Mouse (Mus musculus) forebrain, embryonic 11.5 days (tissue): ENCODE results near the gene Dhx15. TPM values are rescaled to one million over a fixed set of nuclear protein-coding genes. Genes with fewer than 3 reads are reported as not detected.

Experiments used
- ATAC-seq: fragments of 200-750 bp; cut with Nextera tagmentation; replicated peaks from 2 replicates; pipeline ENCODE4 v1.8.0; 2017; ENCODE audit warnings: moderate TSS enrichment; ENCODE audit not compliant: low FRiP score
- DNase-seq: peaks from one replicate; pipeline ENCODE4 v3.0.0-alpha.2; 2017; ENCODE audit warnings: low spot score
- H3K27ac ChIP-seq: fragments of 300-500 bp; sonication (generic); 2 replicates; pipeline ENCODE4 v1.5.1; 2014; ENCODE audit warnings: low read depth, low read length
- H3K27me3 ChIP-seq: fragments of 300-500 bp; sonication (generic); 2 replicates; pipeline ENCODE4 v1.6.1; 2014; ENCODE audit warnings: mild to moderate bottlenecking, low read length, mixed read lengths; ENCODE audit not compliant: control insufficient read depth, insufficient read depth
- H3K36me3 ChIP-seq: fragments of 300-500 bp; sonication (generic); 2 replicates; pipeline ENCODE4 v1.6.1; 2014; ENCODE audit warnings: mild to moderate bottlenecking, low read length, moderate library complexity, mixed read lengths; ENCODE audit not compliant: control insufficient read depth, insufficient read depth
- H3K4me1 ChIP-seq: fragments of 300-500 bp; sonication (generic); replicated peaks from 2 replicates; pipeline ENCODE4 v1.6.1; 2014; ENCODE audit warnings: low read length, mixed read lengths; ENCODE audit not compliant: control insufficient read depth, insufficient read depth
- H3K4me2 ChIP-seq: fragments of 300-500 bp; sonication (generic); 2 replicates; pipeline ENCODE4 v1.6.1; 2014; ENCODE audit warnings: low read depth, mild to moderate bottlenecking, low read length, moderate library complexity, mixed read lengths; ENCODE audit not compliant: severe bottlenecking
- H3K4me3 ChIP-seq: fragments of 300-500 bp; sonication (generic); 2 replicates; pipeline ENCODE4 v1.5.1; 2014; ENCODE audit warnings: low read depth, low read length
- H3K9ac ChIP-seq: fragments of 300-500 bp; sonication (generic); 2 replicates; pipeline ENCODE4 v1.6.1; 2014; ENCODE audit warnings: low read length
- H3K9me3 ChIP-seq: fragments of 300-500 bp; sonication (generic); 2 replicates; pipeline ENCODE4 v1.6.1; 2016; ENCODE audit warnings: low read length, mixed read lengths; ENCODE audit not compliant: control insufficient read depth
- WGBS: fragments of 180-500 bp; shearing (Covaris S2); extraction: QIAGEN DNeasy Blood & Tissue Kit; methylation state at CpG from one replicate; pipeline ENCODE4 v1.1.7; 2014; 5-methylcytosine and 5-hydroxymethylcytosine counted together
- microRNA-seq: library from miRNA; unstranded; fragments of <30 nt; microRNA quantifications from one replicate; pipeline ENCODE4, GENCODE M21; 2016; ENCODE audit not compliant: insufficient number of aligned reads
- polyA plus RNA-seq: library from polyadenylated mRNA; unstranded; fragments of >200 nt; fragmentation: Nextera tagmentation; extraction: Ambion mirVana; gene quantifications from 2 replicates; pipeline ENCODE4 v1.2.1, GENCODE M21; 2014

The Dhx15 gene
- polyA plus RNA-seq, 1 experiment from 2014 or later: 106 TPM

- Histone ChIP-seq H3K4me3 (no peak overlapping the region; the same call in 1 of the 2 replicates), H3K27ac (no peak overlapping the region), H3K36me3 (no peaks in the 10 kb centered on the region), H3K27me3 (peaks cover 29% of the 10 kb centered on the region), H3K4me1 (peaks cover 10% of the 10 kb centered on the region; the same call in 1 of the 2 replicates), H3K9me3 (no peaks in the 10 kb centered on the region), H3K4me2 (peak overlapping the region; percentile 21; the same call in 1 of the 2 replicates), H3K9ac (no peak overlapping the region)
- 4% methylated on average over 16 of the region's 16 CpGs for WGBS
- DNase-seq: peak; percentile 55
- no peak for ATAC-seq
Observed at GRCm38 (mm10) chr5:52112191-52112760, 78.0 kb downstream of the Dhx15 start.

GRCm38 (mm10) chr5:52110808-52111663 is 79.3 kb downstream of the Dhx15 start:
- Histone ChIP-seq H3K4me3 (no peak overlapping the region), H3K36me3 (no peaks in the 10 kb centered on the region), H3K4me1 (peaks cover 10% of the 10 kb centered on the region; the same call in 1 of the 2 replicates), H3K4me2 (no peak overlapping the region), H3K27me3 (peaks cover 29% of the 10 kb centered on the region), H3K9ac (no peak overlapping the region), H3K27ac (no peak overlapping the region), H3K9me3 (no peaks in the 10 kb centered on the region)
- WGBS: 52% methylated on average over 10 of the region's 10 CpGs
- ATAC-seq (no peak), DNase-seq (no peak)

Small RNA genes within 50 kb of the gene (microRNA-seq; reads per million reads assigned to microRNA genes)
- not detected for gene Mir6417

Other genes starting within 250 kb of the Dhx15 start
- gene Sod3, start 173.3 kb upstream of the Dhx15 start, polyA plus RNA-seq: 0.20 and 0.39 TPM in 2 replicates